Mouse (Mus musculus): ENCODE measurements around the gene Rnf183. TPM values are rescaled to one million over a fixed set of nuclear protein-coding genes. Genes with fewer than 3 reads are reported as not detected.

Gene Rnf183
- polyA plus RNA-seq, 1 experiment from 2014 or later: 0.24 TPM

DNA sequence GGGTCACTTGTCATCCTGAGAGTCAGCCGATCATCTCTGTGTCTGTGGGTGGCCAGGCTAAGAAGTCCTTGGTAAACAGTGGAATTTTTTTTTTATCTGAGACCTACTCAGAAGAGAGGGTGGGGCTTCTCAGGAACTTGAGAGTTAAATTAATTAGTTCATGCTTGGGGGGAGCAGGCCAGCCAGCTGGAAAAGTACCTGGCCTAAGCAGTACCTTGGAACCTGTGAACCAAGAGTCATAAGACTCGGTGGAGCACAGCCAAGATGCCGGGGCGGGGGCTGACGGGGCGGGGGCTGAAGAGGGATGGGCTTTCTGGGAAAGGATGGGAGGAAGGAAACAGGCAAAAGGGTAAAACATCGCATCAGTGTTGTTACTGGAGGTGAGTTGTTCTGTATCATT, 2.8 kb upstream of the Rnf183 start:
- no peaks in the 10 kb centered on the region for H3K9me3 ChIP-seq (ENCODE audit: control insufficient read depth, low read length)
- ATAC-seq (ENCODE audit: low FRiP score, low TSS enrichment) (no peak), DNase-seq (ENCODE audit: low spot score) (no peak)
- H3K4me3 ChIP-seq (ENCODE audit: low read depth, low read length): no peak overlapping the region
- H3K4me2 ChIP-seq (replicated peaks; ENCODE audit: low read depth): no peak overlapping the region
- TF ChIP-seq CTCF (IDR thresholded peaks at IDR 0.05; ENCODE audit: low read depth): no peak
- no peak overlapping the region for H3K27ac ChIP-seq (replicated peaks)
- 63% methylated on average over 7 of the region's 7 CpGs for WGBS
- H3K27me3 ChIP-seq (ENCODE audit: control insufficient read depth, insufficient read depth, low read length): no peaks in the 10 kb centered on the region
- H3K9ac ChIP-seq (ENCODE audit: low read length): no peak overlapping the region
- no peaks in the 10 kb centered on the region for H3K36me3 ChIP-seq (ENCODE audit: control insufficient read depth, insufficient read depth, low read length)
- no peaks in the 10 kb centered on the region for H3K4me1 ChIP-seq (replicated peaks; ENCODE audit: control insufficient read depth, insufficient read depth)

DNA sequence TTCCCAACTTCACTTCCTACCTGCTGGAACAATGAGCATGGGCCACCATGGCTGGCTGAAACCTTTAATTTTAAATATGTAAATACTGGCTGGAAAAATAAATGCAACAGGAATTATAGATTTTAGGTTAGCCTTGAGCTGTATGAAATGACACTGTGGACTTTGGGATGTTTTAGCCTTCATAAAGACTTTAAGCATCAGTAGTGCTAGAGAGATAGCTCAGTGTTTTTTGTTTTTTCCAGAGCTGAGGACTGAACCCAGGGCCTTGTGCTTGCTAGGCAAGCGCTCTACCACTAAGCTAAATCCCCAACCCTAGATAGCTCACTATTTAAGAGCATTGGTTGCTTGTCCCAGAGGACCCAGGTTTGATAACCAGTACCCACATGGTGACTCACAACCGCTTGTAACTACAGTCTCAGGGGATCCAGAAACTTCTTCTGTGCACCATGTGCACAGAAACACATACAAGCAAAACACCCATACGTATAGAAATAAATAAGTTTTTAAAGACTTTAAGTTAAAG, 2.3 kb upstream of the Rnf183 start:
- no peaks in the 10 kb centered on the region for H3K27me3 ChIP-seq (ENCODE audit: control insufficient read depth, insufficient read depth, low read length)
- no peak overlapping the region for H3K4me2 ChIP-seq (replicated peaks; ENCODE audit: low read depth)
- no peaks in the 10 kb centered on the region for H3K9me3 ChIP-seq (ENCODE audit: control insufficient read depth, low read length)
- H3K9ac ChIP-seq (ENCODE audit: low read length): no peak overlapping the region
- no peaks in the 10 kb centered on the region for H3K4me1 ChIP-seq (replicated peaks; ENCODE audit: control insufficient read depth, insufficient read depth)
- DNase-seq (ENCODE audit: low spot score): no peak
- WGBS: 89% methylated on average over 3 of the region's 3 CpGs
- TF ChIP-seq EP300 (optimal IDR thresholded peaks at IDR 0.05): no peak
- no peak for TF ChIP-seq CTCF (IDR thresholded peaks at IDR 0.05; ENCODE audit: low read depth)
- H3K36me3 ChIP-seq (ENCODE audit: control insufficient read depth, insufficient read depth, low read length): no peaks in the 10 kb centered on the region
- H3K27ac ChIP-seq (replicated peaks): no peak overlapping the region
- no peak overlapping the region for H3K4me3 ChIP-seq (ENCODE audit: low read depth, low read length)
- no peak for ATAC-seq (ENCODE audit: low FRiP score, low TSS enrichment)

DNA sequence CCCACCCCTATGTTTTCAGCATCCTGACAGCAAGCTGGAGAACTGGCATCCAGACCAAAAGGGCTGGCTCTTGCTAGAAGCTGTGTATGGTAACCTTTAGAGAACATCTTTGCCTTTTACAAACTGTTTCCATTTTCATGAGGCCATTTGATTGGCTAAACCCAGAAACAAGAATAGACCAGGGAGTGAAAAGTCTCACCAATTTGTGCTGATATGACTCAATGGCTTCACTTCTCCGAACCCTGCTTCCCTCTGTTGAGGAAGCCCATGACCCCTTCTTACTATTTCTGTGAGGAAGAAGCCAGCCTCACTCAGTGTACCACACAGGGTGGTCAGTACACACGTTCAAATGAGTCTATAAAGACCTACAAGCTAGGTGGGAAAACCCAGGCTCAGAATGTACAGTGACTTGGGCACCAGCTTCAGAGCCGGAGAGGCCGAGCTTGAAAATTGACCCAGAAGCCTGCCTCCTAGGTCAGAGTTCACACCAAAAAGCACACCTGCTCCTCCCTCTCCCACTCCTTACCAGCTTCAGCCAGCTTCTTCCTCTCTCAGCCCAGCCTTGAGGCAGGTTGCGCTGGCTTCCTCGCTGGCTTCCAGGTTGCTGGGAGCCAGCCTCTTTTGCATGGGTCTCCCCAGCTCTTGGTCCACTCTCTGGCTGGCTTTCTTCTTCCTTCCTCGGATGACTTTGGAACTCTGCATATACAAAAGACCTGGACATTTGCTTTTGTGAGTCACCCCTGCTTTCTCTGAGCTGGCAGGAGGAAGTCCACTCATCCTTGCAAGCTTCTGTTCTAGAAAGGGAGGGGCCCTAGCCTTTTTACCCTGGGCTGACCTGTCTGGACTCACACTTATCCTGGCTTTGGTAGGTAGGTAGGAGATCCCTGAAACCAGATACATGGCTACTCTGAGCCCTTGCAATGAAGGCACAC, 847 bp downstream of the Rnf183 start:
- no peak overlapping the region for H3K4me2 ChIP-seq (replicated peaks; ENCODE audit: low read depth)
- no peak overlapping the region for H3K9ac ChIP-seq (ENCODE audit: low read length)
- WGBS: 58% methylated on average over 7 of the region's 7 CpGs
- H3K27me3 ChIP-seq (ENCODE audit: control insufficient read depth, insufficient read depth, low read length): no peaks in the 10 kb centered on the region
- ATAC-seq (ENCODE audit: low FRiP score, low TSS enrichment): peak; percentile 91
- no peak overlapping the region for H3K27ac ChIP-seq (replicated peaks)
- no peaks in the 10 kb centered on the region for H3K9me3 ChIP-seq (ENCODE audit: control insufficient read depth, low read length)
- DNase-seq (ENCODE audit: low spot score): peak; percentile 22
- no peaks in the 10 kb centered on the region for H3K36me3 ChIP-seq (ENCODE audit: control insufficient read depth, insufficient read depth, low read length)
- no peak for TF ChIP-seq EP300 (optimal IDR thresholded peaks at IDR 0.05)
- no peak for TF ChIP-seq CTCF (IDR thresholded peaks at IDR 0.05; ENCODE audit: low read depth)
- H3K4me3 ChIP-seq (ENCODE audit: low read depth, low read length): no peak overlapping the region
- H3K4me1 ChIP-seq (replicated peaks; ENCODE audit: control insufficient read depth, insufficient read depth): no peaks in the 10 kb centered on the region

DNA sequence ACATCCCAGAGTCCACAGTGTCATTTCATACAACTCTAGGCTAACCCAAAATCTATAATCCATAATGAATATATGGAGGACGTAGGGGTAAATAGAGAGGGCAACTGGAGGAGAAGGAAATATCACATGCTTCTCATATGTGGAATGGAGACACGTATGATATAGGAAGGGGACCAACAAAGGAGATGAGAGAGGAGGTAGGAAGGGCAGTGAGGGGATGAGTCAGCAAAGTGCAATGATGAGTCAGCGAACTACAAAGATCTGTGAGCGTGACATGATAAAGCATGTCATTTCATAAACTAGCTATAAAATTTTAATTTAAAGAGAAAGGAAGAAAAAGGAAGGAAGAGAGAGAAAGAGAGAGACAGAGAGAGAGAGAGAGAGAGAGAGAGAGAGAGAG, 3.5 kb downstream of the Rnf183 start:
- Histone ChIP-seq H3K9ac (ENCODE audit: low read length) (no peak overlapping the region), H3K27me3 (ENCODE audit: control insufficient read depth, insufficient read depth, low read length) (no peaks in the 10 kb centered on the region), H3K27ac (replicated peaks) (no peak overlapping the region), H3K9me3 (ENCODE audit: control insufficient read depth, low read length) (no peaks in the 10 kb centered on the region), H3K4me2 (replicated peaks; ENCODE audit: low read depth) (no peak overlapping the region), H3K36me3 (ENCODE audit: control insufficient read depth, insufficient read depth, low read length) (no peaks in the 10 kb centered on the region), H3K4me3 (ENCODE audit: low read depth, low read length) (no peak overlapping the region), H3K4me1 (replicated peaks; ENCODE audit: control insufficient read depth, insufficient read depth) (no peaks in the 10 kb centered on the region)
- DNase-seq (ENCODE audit: low spot score) (no peak), ATAC-seq (ENCODE audit: low FRiP score, low TSS enrichment) (no peak)
- no peak for TF ChIP-seq EP300 (optimal IDR thresholded peaks at IDR 0.05)
- no peak for TF ChIP-seq CTCF (IDR thresholded peaks at IDR 0.05; ENCODE audit: low read depth)
- 72% methylated on average over 4 of the region's 4 CpGs for WGBS

DNA sequence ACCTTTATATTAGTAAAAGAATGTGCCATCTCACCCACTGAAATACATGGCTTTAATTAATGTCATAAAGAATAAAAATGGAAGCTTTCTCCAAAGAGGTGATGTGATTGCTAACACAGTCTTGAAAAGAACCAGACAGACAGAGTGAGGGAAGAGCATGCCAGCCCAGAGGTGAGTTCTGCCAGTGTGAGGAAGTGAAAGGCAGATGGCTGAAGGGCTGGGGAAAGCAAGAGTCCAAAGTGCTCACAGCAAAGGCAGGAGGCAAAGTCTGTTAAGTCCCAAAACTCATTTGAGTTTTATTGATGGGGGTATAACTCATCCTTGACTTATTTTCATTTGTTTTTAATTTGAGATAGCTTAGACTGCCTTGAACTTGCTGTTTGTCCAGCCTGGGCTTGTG, 4.4 kb downstream of the Rnf183 start:
- DNase-seq (ENCODE audit: low spot score) (no peak), ATAC-seq (ENCODE audit: low FRiP score, low TSS enrichment) (no peak)
- Histone ChIP-seq H3K9ac (ENCODE audit: low read length) (no peak overlapping the region), H3K9me3 (ENCODE audit: control insufficient read depth, low read length) (no peaks in the 10 kb centered on the region), H3K4me3 (ENCODE audit: low read depth, low read length) (no peak overlapping the region), H3K4me2 (replicated peaks; ENCODE audit: low read depth) (no peak overlapping the region), H3K36me3 (ENCODE audit: control insufficient read depth, insufficient read depth, low read length) (no peaks in the 10 kb centered on the region), H3K27me3 (ENCODE audit: control insufficient read depth, insufficient read depth, low read length) (no peaks in the 10 kb centered on the region), H3K4me1 (replicated peaks; ENCODE audit: control insufficient read depth, insufficient read depth) (no peaks in the 10 kb centered on the region), H3K27ac (replicated peaks) (no peak overlapping the region)
- TF ChIP-seq CTCF (IDR thresholded peaks at IDR 0.05; ENCODE audit: low read depth) (no peak), EP300 (optimal IDR thresholded peaks at IDR 0.05) (no peak)

DNA sequence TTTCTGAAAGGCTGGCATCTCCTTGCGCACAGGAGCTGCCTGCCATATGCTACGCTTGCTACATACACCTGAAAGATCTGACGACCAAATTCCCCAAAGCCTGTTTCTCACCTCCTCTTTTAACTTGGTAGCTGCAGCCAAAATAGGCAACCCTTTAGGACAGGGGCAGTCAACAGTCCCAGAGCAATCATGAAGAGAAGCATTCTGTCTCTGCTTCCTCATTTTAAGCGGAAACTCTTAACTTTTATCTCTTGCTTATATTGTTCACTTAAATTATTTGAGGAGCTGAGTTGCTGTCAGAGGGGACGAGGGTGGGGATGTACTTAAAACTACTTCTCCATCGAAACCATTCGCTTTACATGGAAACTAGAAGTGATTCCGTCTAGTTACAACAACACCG, 5.4 kb downstream of the Rnf183 start:
- WGBS: 87% methylated on average over 9 of the region's 9 CpGs
- Histone ChIP-seq H3K4me1 (replicated peaks; ENCODE audit: control insufficient read depth, insufficient read depth) (no peaks in the 10 kb centered on the region), H3K27ac (replicated peaks) (no peak overlapping the region), H3K4me3 (ENCODE audit: low read depth, low read length) (no peak overlapping the region), H3K4me2 (replicated peaks; ENCODE audit: low read depth) (no peak overlapping the region), H3K27me3 (ENCODE audit: control insufficient read depth, insufficient read depth, low read length) (no peaks in the 10 kb centered on the region), H3K9ac (ENCODE audit: low read length) (no peak overlapping the region), H3K36me3 (ENCODE audit: control insufficient read depth, insufficient read depth, low read length) (0 out of 2 replicates have a peak, but pooled peaks cover 5% of the 10 kb centered on the region), H3K9me3 (ENCODE audit: control insufficient read depth, low read length) (no peaks in the 10 kb centered on the region)
- TF ChIP-seq EP300 (optimal IDR thresholded peaks at IDR 0.05): no peak
- TF ChIP-seq CTCF (IDR thresholded peaks at IDR 0.05; ENCODE audit: low read depth): no peak
- DNase-seq (ENCODE audit: low spot score) (no peak), ATAC-seq (ENCODE audit: low FRiP score, low TSS enrichment) (no peak)
